8 mouse cellular contexts compared by ENCODE assay signal in the genomic region with DNA sequence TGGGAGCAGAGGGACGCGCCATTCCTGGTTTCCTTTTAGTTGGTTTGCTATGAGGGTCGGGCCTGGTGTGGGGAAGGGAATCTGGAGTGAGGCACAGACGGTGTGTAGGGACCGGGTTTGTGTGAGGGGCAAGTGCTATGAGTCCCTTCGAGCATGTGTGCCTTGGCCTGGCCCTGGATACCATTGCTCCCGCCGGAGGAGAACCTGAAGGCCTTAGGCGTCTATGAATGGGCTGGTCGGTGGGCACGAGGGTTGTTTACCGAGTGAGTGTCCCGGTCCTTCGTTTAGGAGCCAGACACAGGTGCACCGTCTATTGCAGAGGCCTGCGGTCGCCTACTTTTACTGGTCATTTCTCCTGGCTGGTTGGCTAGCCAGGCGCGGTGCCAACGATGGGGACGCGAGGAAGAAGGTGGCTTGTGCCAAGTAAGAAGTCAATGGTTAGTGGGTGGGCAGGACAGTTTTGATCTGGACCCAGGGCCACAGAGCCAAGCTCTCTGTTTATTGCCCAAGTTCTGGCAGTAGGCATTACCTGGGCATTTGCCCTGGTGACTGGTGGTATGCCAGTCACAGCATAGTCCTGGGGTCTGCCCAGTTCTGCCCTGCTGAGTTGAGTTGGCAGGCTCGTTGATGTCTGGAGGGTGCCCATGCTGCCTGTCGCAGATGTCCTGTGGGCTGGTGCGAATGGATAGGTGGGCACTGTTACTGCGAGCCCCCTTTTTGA. TPM values are rescaled to one million over a fixed set of nuclear protein-coding genes. Genes with fewer than 3 reads are reported as not detected.
DNase-seq lines count a peak whose midpoint lies in the region; ATAC-seq lines count a peak whose summit lies in the region.

No protein-coding gene starts in this region.

- H3K4me3 ChIP-seq in hindbrain, embryonic 15.5 days, result peak overlapping the region; percentile 63
- H3K4me3 ChIP-seq in stomach, embryonic 14.5 days (ENCODE audit: low read depth, low read length), result peak overlapping the region; percentile 63

- peak; percentile 29 for DNase-seq in ovary, postnatal 10 days (ENCODE audit: low spot score)
- no peak for DNase-seq in ovary, postnatal 14 days (ENCODE audit: low spot score)
- peak; percentile 99 for DNase-seq in cerebellum, adult 9-10 months
- peak; percentile 45 to 55 for DNase-seq in frontal cortex, postnatal 25 days (ENCODE audit: low spot score in 2 of 2)
- peak; percentile 60 to 77 for DNase-seq in left cerebral cortex, postnatal 10 days (ENCODE audit: extremely low spot score in 1 of 2, low spot score in 2 of 2)
- peak; percentile 46 to 56 for DNase-seq in lung, postnatal 4 days

- peak overlapping the region; percentile 99 for H3K27ac ChIP-seq in hindbrain, embryonic 15.5 days (replicated peaks)
- H3K27ac ChIP-seq in stomach, embryonic 14.5 days (ENCODE audit: low read length), result peak overlapping the region; percentile 99

- H3K27me3 ChIP-seq in hindbrain, embryonic 15.5 days, result no peaks in the 10 kb centered on the region
- no peaks in the 10 kb centered on the region for H3K27me3 ChIP-seq in stomach, embryonic 14.5 days (ENCODE audit: control insufficient read depth, insufficient read depth, low read length)

- peak; percentile 28 for ATAC-seq in hindbrain, embryonic 15.5 days (ENCODE audit: low FRiP score, low read depth)
- peak; percentile 17; the same call in 1 of the 2 replicates for ATAC-seq in stomach, embryonic 14.5 days (ENCODE audit: insufficient number of reproducible peaks, insufficient read depth, low FRiP score, low read depth)

- intact Hi-C loops in left cerebral cortex, postnatal 10 days (cut with DNase I), result loop anchor here (2.0 kb wide), 1 partner anchor 153 kb away; no protein-coding TSS in a partner anchor

- 12% methylated on average over 26 of the region's 26 CpGs for WGBS in hindbrain, embryonic 15.5 days
- 23% methylated on average over 26 of the region's 26 CpGs for WGBS in stomach, embryonic 14.5 days

- H3K9me3 ChIP-seq in hindbrain, embryonic 15.5 days, result no peaks in the 10 kb centered on the region
- H3K9me3 ChIP-seq in stomach, embryonic 14.5 days (ENCODE audit: control insufficient read depth, low read depth, low read length), result no peaks in the 10 kb centered on the region

- peaks cover under 1% of the 10 kb centered on the region; the same call in 1 of the 2 replicates for H3K36me3 ChIP-seq in hindbrain, embryonic 15.5 days
- peaks cover 2% of the 10 kb centered on the region; the same call in 1 of the 2 replicates for H3K36me3 ChIP-seq in stomach, embryonic 14.5 days (ENCODE audit: control insufficient read depth, insufficient read depth, low read length)

- peak overlapping the region; percentile 96 for H3K4me2 ChIP-seq in hindbrain, embryonic 15.5 days
- H3K4me2 ChIP-seq in stomach, embryonic 14.5 days (replicated peaks; ENCODE audit: low read depth, low read length), result peak overlapping the region; percentile 78

- H3K9ac ChIP-seq in hindbrain, embryonic 15.5 days, result peak overlapping the region; percentile 92
- peak overlapping the region; percentile 88 for H3K9ac ChIP-seq in stomach, embryonic 14.5 days (replicated peaks; ENCODE audit: low read depth, low read length)

- peaks cover 56% of the 10 kb centered on the region for H3K4me1 ChIP-seq in hindbrain, embryonic 15.5 days (replicated peaks)
- H3K4me1 ChIP-seq in stomach, embryonic 14.5 days (ENCODE audit: control insufficient read depth, insufficient read depth, low read length), result peaks cover 14% of the 10 kb centered on the region

RNA-seq across cellular contexts. Expression of gene Cipc, which starts 1.0 kb away (rescaled TPM):
- polyA plus RNA-seq in hindbrain, embryonic 15.5 days (2015; fragmentation: Nextera tagmentation; extraction: Ambion mirVana), result 45.1 and 46.1 TPM in 2 replicates
- total RNA-seq in left cerebral cortex, postnatal 10 days (2021), result 10 to 100 TPM; 59.9 to 61.9 TPM
- polyA plus RNA-seq in stomach, embryonic 14.5 days (2014; fragmentation: Nextera tagmentation; extraction: Ambion mirVana), result 20.9 and 22.3 TPM in 2 replicates

RNA-seq across cellular contexts. Expression of gene Zdhhc22, which starts 42.4 kb away (rescaled TPM):
- polyA plus RNA-seq in hindbrain, embryonic 15.5 days (2015; fragmentation: Nextera tagmentation; extraction: Ambion mirVana), result 21.8 and 22.0 TPM in 2 replicates
- total RNA-seq in left cerebral cortex, postnatal 10 days (2021), result 10 to 100 TPM; 45.0 to 47.8 TPM
- 0.32 and 0.61 TPM in 2 replicates for polyA plus RNA-seq in stomach, embryonic 14.5 days (2014; fragmentation: Nextera tagmentation; extraction: Ambion mirVana)

Comparison
In these comparisons a context has a peak if more than half of its experiments do, and no peak if none do; other contexts are left out.
1. RNA of gene Zdhhc22, which starts 42.4 kb away (polyA plus RNA-seq): 21.8 to 22.0 TPM in hindbrain, embryonic 15.5 days; 0.32 to 0.61 TPM in stomach, embryonic 14.5 days; every median in the first group is over 10 times any median in the second.